Mouse (Mus musculus): ENCODE measurements around the gene Col6a6.

- no peak for TF ChIP-seq CTCF (IDR thresholded peaks at IDR 0.05; ENCODE audit: extremely low read depth, insufficient read length, insufficient replicate concordance, low read depth, low read length)
- no peak for TF ChIP-seq POLR2A (IDR thresholded peaks at IDR 0.05; ENCODE audit: low read depth, low read length)
Measured at GRCm38 (mm10) chr9:105791810-105792209, 36.1 kb downstream of the Col6a6 start.

Measured in small intestine, adult 2 months (tissue).